Mouse (Mus musculus): ENCODE results near the gene Tex26.

DNA sequence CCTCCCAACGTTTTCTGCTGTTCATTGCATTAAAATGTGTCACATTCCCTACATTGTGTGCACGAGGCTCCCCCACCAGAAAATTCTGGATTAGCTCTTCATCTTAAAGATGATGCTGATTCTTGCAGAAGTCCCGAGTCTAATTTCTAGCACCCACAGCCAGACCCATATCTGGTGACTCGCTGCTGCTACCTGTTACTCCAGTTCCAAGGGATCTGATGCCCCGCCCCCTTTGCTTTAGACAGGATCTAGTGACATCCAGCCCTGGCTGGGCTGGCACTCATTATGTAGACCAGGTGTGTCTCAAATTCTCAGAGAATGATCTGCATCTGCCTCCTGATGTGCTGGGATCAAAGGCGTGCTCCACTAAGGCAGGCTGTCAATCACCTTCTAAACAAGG lies 2.3 kb upstream of the Tex26 start:
- no peak for TF ChIP-seq CTCF (conservative IDR thresholded peaks at IDR 0.05; ENCODE audit: low read length)
- no peak for TF ChIP-seq POU5F1 (IDR thresholded peaks at IDR 0.05; ENCODE audit: borderline replicate concordance, low read length)

Measured in E14TG2a.4 (cell line).